Mouse (Mus musculus): ENCODE results near the gene Wfdc15a. TPM values are rescaled to one million over a fixed set of nuclear protein-coding genes. Genes with fewer than 3 reads are reported as not detected.

The Wfdc15a gene
- polyA plus RNA-seq, 1 experiment from 2014 or later, result not detected

GRCm38 (mm10) chr2:164184145-164184719, 15.7 kb downstream of the Wfdc15a start:
- H3K9ac ChIP-seq (ENCODE audit: low read length), result no peak overlapping the region
- no peak overlapping the region for H3K27ac ChIP-seq (replicated peaks; ENCODE audit: low read depth, low read length)
- WGBS, result 47% methylated on average over 9 of the region's 9 CpGs
- ATAC-seq (ENCODE audit: insufficient number of reproducible peaks, low FRiP score, low TSS enrichment, low read depth) (no peak), DNase-seq (ENCODE audit: low spot score) (no peak)
- no peaks in the 10 kb centered on the region for H3K36me3 ChIP-seq (ENCODE audit: control insufficient read depth, insufficient read depth, low read length)
- H3K4me1 ChIP-seq (ENCODE audit: control insufficient read depth, insufficient read depth, low read length), result no peaks in the 10 kb centered on the region
- H3K4me2 ChIP-seq (ENCODE audit: low read depth, severe bottlenecking), result no peak overlapping the region
- no peaks in the 10 kb centered on the region for H3K9me3 ChIP-seq (ENCODE audit: control insufficient read depth, low read length)
- no peaks in the 10 kb centered on the region for H3K27me3 ChIP-seq (ENCODE audit: control insufficient read depth, insufficient read depth, low read length)
- no peak overlapping the region for H3K4me3 ChIP-seq (ENCODE audit: low read depth, low read length)

- H3K27ac ChIP-seq (replicated peaks; ENCODE audit: low read depth, low read length), result no peak overlapping the region
- no peak for DNase-seq (ENCODE audit: low spot score)
- H3K27me3 ChIP-seq (ENCODE audit: control insufficient read depth, insufficient read depth, low read length), result no peaks in the 10 kb centered on the region
- ATAC-seq (ENCODE audit: insufficient number of reproducible peaks, low FRiP score, low TSS enrichment, low read depth), result no peak
- no peaks in the 10 kb centered on the region for H3K36me3 ChIP-seq (ENCODE audit: control insufficient read depth, insufficient read depth, low read length)
- H3K9me3 ChIP-seq (ENCODE audit: control insufficient read depth, low read length), result no peaks in the 10 kb centered on the region
- no peak overlapping the region for H3K9ac ChIP-seq (ENCODE audit: low read length)
- no peaks in the 10 kb centered on the region for H3K4me1 ChIP-seq (ENCODE audit: control insufficient read depth, insufficient read depth, low read length)
- no peak overlapping the region for H3K4me3 ChIP-seq (ENCODE audit: low read depth, low read length)
- 72% methylated on average over 9 of the region's 9 CpGs for WGBS
- H3K4me2 ChIP-seq (ENCODE audit: low read depth, severe bottlenecking), result no peak overlapping the region
These were observed 16.6 kb downstream of the Wfdc15a start for GRCm38 (mm10) chr2:164183340-164183739.

- DNase-seq (ENCODE audit: low spot score), result no peak
- Histone ChIP-seq H3K27me3 (ENCODE audit: control insufficient read depth, insufficient read depth, low read length) (no peaks in the 10 kb centered on the region), H3K9me3 (ENCODE audit: control insufficient read depth, low read length) (no peaks in the 10 kb centered on the region), H3K9ac (ENCODE audit: low read length) (no peak within 1 kb of the TSS), H3K27ac (replicated peaks; ENCODE audit: low read depth, low read length) (no peak within 1 kb of the TSS), H3K4me2 (ENCODE audit: low read depth, severe bottlenecking) (no peak within 1 kb of the TSS), H3K4me3 (ENCODE audit: low read depth, low read length) (no peak within 1 kb of the TSS), H3K36me3 (ENCODE audit: control insufficient read depth, insufficient read depth, low read length) (no peaks in the 10 kb centered on the region), H3K4me1 (ENCODE audit: control insufficient read depth, insufficient read depth, low read length) (no peaks in the 10 kb centered on the region)
- no peak for ATAC-seq (ENCODE audit: insufficient number of reproducible peaks, low FRiP score, low TSS enrichment, low read depth)
- WGBS, result 74% methylated on average over 7 of the region's 7 CpGs
These were observed 17.2 kb downstream of the Wfdc15a start, which contains the start of gene Wfdc5 for GRCm38 (mm10) chr2:164182692-164183255. TSS of gene Wfdc5 (minus strand) at chr2:164182742.

- H3K9me3 ChIP-seq (ENCODE audit: control insufficient read depth, low read length), result no peaks in the 10 kb centered on the region
- DNase-seq (ENCODE audit: low spot score) (no peak), ATAC-seq (ENCODE audit: insufficient number of reproducible peaks, low FRiP score, low TSS enrichment, low read depth) (no peak)
- no peak overlapping the region for H3K27ac ChIP-seq (replicated peaks; ENCODE audit: low read depth, low read length)
- WGBS, result 84% methylated on average over 4 of the region's 4 CpGs
- H3K4me3 ChIP-seq (ENCODE audit: low read depth, low read length), result no peak overlapping the region
- H3K36me3 ChIP-seq (ENCODE audit: control insufficient read depth, insufficient read depth, low read length), result no peaks in the 10 kb centered on the region
- no peaks in the 10 kb centered on the region for H3K27me3 ChIP-seq (ENCODE audit: control insufficient read depth, insufficient read depth, low read length)
- no peak overlapping the region for H3K9ac ChIP-seq (ENCODE audit: low read length)
- H3K4me1 ChIP-seq (ENCODE audit: control insufficient read depth, insufficient read depth, low read length), result no peaks in the 10 kb centered on the region
- H3K4me2 ChIP-seq (ENCODE audit: low read depth, severe bottlenecking), result no peak overlapping the region
These were observed 19.2 kb downstream of the Wfdc15a start for GRCm38 (mm10) chr2:164180770-164181169.

- Histone ChIP-seq H3K27me3 (ENCODE audit: control insufficient read depth, insufficient read depth, low read length) (no peaks in the 10 kb centered on the region), H3K4me3 (ENCODE audit: low read depth, low read length) (no peak overlapping the region), H3K9ac (ENCODE audit: low read length) (no peak overlapping the region), H3K36me3 (ENCODE audit: control insufficient read depth, insufficient read depth, low read length) (no peaks in the 10 kb centered on the region), H3K27ac (replicated peaks; ENCODE audit: low read depth, low read length) (no peak overlapping the region), H3K4me2 (ENCODE audit: low read depth, severe bottlenecking) (no peak overlapping the region), H3K4me1 (ENCODE audit: control insufficient read depth, insufficient read depth, low read length) (no peaks in the 10 kb centered on the region), H3K9me3 (ENCODE audit: control insufficient read depth, low read length) (no peaks in the 10 kb centered on the region)
- ATAC-seq (ENCODE audit: insufficient number of reproducible peaks, low FRiP score, low TSS enrichment, low read depth) (no peak), DNase-seq (ENCODE audit: low spot score) (no peak)
- 36% methylated on average over 3 of the region's 3 CpGs for WGBS
These were observed 19.8 kb downstream of the Wfdc15a start for GRCm38 (mm10) chr2:164180124-164180523.

GRCm38 (mm10) chr2:164177831-164178230, 22.1 kb downstream of the Wfdc15a start:
- no peak for ATAC-seq (ENCODE audit: insufficient number of reproducible peaks, low FRiP score, low TSS enrichment, low read depth)
- Histone ChIP-seq H3K4me2 (ENCODE audit: low read depth, severe bottlenecking) (no peak overlapping the region), H3K9me3 (ENCODE audit: control insufficient read depth, low read length) (no peaks in the 10 kb centered on the region), H3K4me1 (ENCODE audit: control insufficient read depth, insufficient read depth, low read length) (no peaks in the 10 kb centered on the region), H3K36me3 (ENCODE audit: control insufficient read depth, insufficient read depth, low read length) (no peaks in the 10 kb centered on the region), H3K27me3 (ENCODE audit: control insufficient read depth, insufficient read depth, low read length) (peaks cover 5% of the 10 kb centered on the region), H3K4me3 (ENCODE audit: low read depth, low read length) (no peak overlapping the region), H3K27ac (replicated peaks; ENCODE audit: low read depth, low read length) (no peak overlapping the region), H3K9ac (ENCODE audit: low read length) (no peak overlapping the region)
- no peak for DNase-seq (ENCODE audit: low spot score)
- 76% methylated on average over 5 of the region's 5 CpGs for WGBS

GRCm38 (mm10) chr2:164175850-164176249, 24.1 kb downstream of the Wfdc15a start:
- Histone ChIP-seq H3K27ac (replicated peaks; ENCODE audit: low read depth, low read length) (no peak overlapping the region), H3K9ac (ENCODE audit: low read length) (no peak overlapping the region), H3K36me3 (ENCODE audit: control insufficient read depth, insufficient read depth, low read length) (no peaks in the 10 kb centered on the region), H3K4me3 (ENCODE audit: low read depth, low read length) (no peak overlapping the region), H3K4me2 (ENCODE audit: low read depth, severe bottlenecking) (no peak overlapping the region), H3K9me3 (ENCODE audit: control insufficient read depth, low read length) (no peaks in the 10 kb centered on the region), H3K27me3 (ENCODE audit: control insufficient read depth, insufficient read depth, low read length) (peaks cover 16% of the 10 kb centered on the region), H3K4me1 (ENCODE audit: control insufficient read depth, insufficient read depth, low read length) (peaks cover 2% of the 10 kb centered on the region; the same call in 1 of the 2 replicates)
- DNase-seq (ENCODE audit: low spot score) (no peak), ATAC-seq (ENCODE audit: insufficient number of reproducible peaks, low FRiP score, low TSS enrichment, low read depth) (no peak)
- WGBS, result 77% methylated on average over 3 of the region's 3 CpGs

- Histone ChIP-seq H3K9me3 (ENCODE audit: control insufficient read depth, low read length) (no peaks in the 10 kb centered on the region), H3K27me3 (ENCODE audit: control insufficient read depth, insufficient read depth, low read length) (peaks cover 27% of the 10 kb centered on the region), H3K4me3 (ENCODE audit: low read depth, low read length) (no peak overlapping the region), H3K4me1 (ENCODE audit: control insufficient read depth, insufficient read depth, low read length) (peaks cover 5% of the 10 kb centered on the region; the same call in 1 of the 2 replicates), H3K9ac (ENCODE audit: low read length) (no peak overlapping the region), H3K4me2 (ENCODE audit: low read depth, severe bottlenecking) (no peak overlapping the region), H3K27ac (replicated peaks; ENCODE audit: low read depth, low read length) (no peak overlapping the region), H3K36me3 (ENCODE audit: control insufficient read depth, insufficient read depth, low read length) (no peaks in the 10 kb centered on the region)
- ATAC-seq (ENCODE audit: insufficient number of reproducible peaks, low FRiP score, low TSS enrichment, low read depth) (no peak), DNase-seq (ENCODE audit: low spot score) (no peak)
- 72% methylated on average over 8 of the region's 8 CpGs for WGBS
These were observed 25.1 kb downstream of the Wfdc15a start for GRCm38 (mm10) chr2:164174649-164175395.

All from limb, embryonic 11.5 days (tissue).